Mouse (Mus musculus) lung, embryonic 14.5 days (tissue): ENCODE results near the gene Tbc1d22a. TPM values are rescaled to one million over a fixed set of nuclear protein-coding genes. Genes with fewer than 3 reads are reported as not detected.
A peak's percentile ranks its signal among the peaks of the same experiment; 100 is the strongest.

Source experiments
- ATAC-seq: fragments of 200-750 bp; cut with Nextera tagmentation; 2 replicates; pipeline ENCODE4 v1.8.0; 2017; ENCODE audit warnings: mild to moderate bottlenecking, moderate TSS enrichment, moderate library complexity; ENCODE audit not compliant: insufficient read depth
- DNase-seq: peaks from one replicate; pipeline ENCODE4 v3.0.0-alpha.2; 2015
- H3K27ac ChIP-seq: fragments of 300-500 bp; sonication (generic); 2 replicates; pipeline ENCODE4 v1.5.1; 2014; ENCODE audit warnings: low read depth, mild to moderate bottlenecking, moderate library complexity
- H3K27me3 ChIP-seq: fragments of 300-500 bp; sonication (generic); 2 replicates; pipeline ENCODE4 v1.6.1; 2014; ENCODE audit warnings: low read length, control low read depth; ENCODE audit not compliant: insufficient read depth
- H3K36me3 ChIP-seq: fragments of 300-500 bp; sonication (generic); 2 replicates; pipeline ENCODE4 v1.6.1; 2014; ENCODE audit warnings: control low read depth; ENCODE audit not compliant: insufficient read depth
- H3K4me1 ChIP-seq: fragments of 300-500 bp; sonication (generic); 2 replicates; pipeline ENCODE4 v1.6.1; 2014; ENCODE audit warnings: antibody characterized with exemption, control low read depth; ENCODE audit not compliant: insufficient read depth
- H3K4me2 ChIP-seq: fragments of 300-500 bp; sonication (generic); 2 replicates; pipeline ENCODE4 v1.6.1; 2014; ENCODE audit warnings: mild to moderate bottlenecking
- H3K4me3 ChIP-seq: fragments of 300-500 bp; sonication (generic); 2 replicates; pipeline ENCODE4 v1.5.1; 2014; ENCODE audit warnings: low read depth, low read length
- H3K9ac ChIP-seq: fragments of 300-500 bp; sonication (generic); 2 replicates; pipeline ENCODE4 v1.6.1; 2014
- H3K9me3 ChIP-seq: fragments of 300-500 bp; sonication (generic); 2 replicates; pipeline ENCODE4 v1.6.1; 2016; ENCODE audit warnings: low read depth, low read length, control low read depth
- CTCF ChIP-seq: IDR thresholded peaks from 2 replicates; pipeline ENCODE4 v1.5.1; 2016; ENCODE audit warnings: antibody characterized with exemption, low read depth
- WGBS: fragments of 180-500 bp; shearing (Covaris S2); extraction: QIAGEN DNeasy Blood & Tissue Kit; methylation state at CpG from one replicate; pipeline ENCODE4 v1.1.7; 2014; 5-methylcytosine and 5-hydroxymethylcytosine counted together
- polyA plus RNA-seq: library from polyadenylated mRNA; unstranded; fragments of >200 nt; fragmentation: Nextera tagmentation; extraction: Ambion mirVana; gene quantifications from 2 replicates; pipeline ENCODE4 v1.2.1, GENCODE M21; 2014

The Tbc1d22a gene
- polyA plus RNA-seq, 1 experiment from 2014 or later, result 10.6 TPM

- no peak overlapping the region for H3K4me2 ChIP-seq
- no peaks in the 10 kb centered on the region for H3K36me3 ChIP-seq
- TF ChIP-seq CTCF, result no peak
- no peak overlapping the region for H3K27ac ChIP-seq
- no peak overlapping the region for H3K4me3 ChIP-seq
- H3K27me3 ChIP-seq, result no peaks in the 10 kb centered on the region
- no peak overlapping the region for H3K9ac ChIP-seq
- WGBS, result 78% methylated on average over 5 of the region's 5 CpGs
- DNase-seq, result no peak
- peaks cover 2% of the 10 kb centered on the region; the same call in 1 of the 2 replicates for H3K4me1 ChIP-seq
- no peak for ATAC-seq
- H3K9me3 ChIP-seq, result no peaks in the 10 kb centered on the region
Observed at GRCm38 (mm10) chr15:86199052-86199451, 15.2 kb upstream of the Tbc1d22a start.

DNA sequence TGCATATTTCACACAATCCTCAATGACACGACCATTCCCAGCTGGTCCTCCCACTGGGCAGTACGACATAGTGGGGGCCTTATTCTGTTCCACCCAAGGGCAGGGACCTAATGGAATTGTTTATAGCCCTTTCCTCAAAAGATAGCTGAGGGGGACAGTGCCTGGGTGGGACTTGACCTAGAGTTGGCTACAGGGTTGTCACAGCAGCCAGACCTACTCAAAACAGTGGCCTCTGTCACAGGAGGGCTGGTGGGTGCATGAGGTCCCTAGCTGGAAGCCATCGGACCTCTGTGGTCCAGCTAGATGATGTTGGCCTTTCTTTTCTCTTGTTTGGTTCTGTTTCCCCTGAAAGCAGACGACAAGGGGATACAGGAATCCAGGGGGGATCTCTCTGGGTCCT is 14.8 kb upstream of the Tbc1d22a start:
- 67% methylated on average over 4 of the region's 4 CpGs for WGBS
- H3K27me3 ChIP-seq, result no peaks in the 10 kb centered on the region
- peaks cover 3% of the 10 kb centered on the region; the same call in 1 of the 2 replicates for H3K4me1 ChIP-seq
- no peaks in the 10 kb centered on the region for H3K9me3 ChIP-seq
- H3K9ac ChIP-seq, result no peak overlapping the region
- no peak overlapping the region for H3K27ac ChIP-seq
- H3K36me3 ChIP-seq, result no peaks in the 10 kb centered on the region
- H3K4me3 ChIP-seq, result no peak overlapping the region
- H3K4me2 ChIP-seq, result no peak overlapping the region
- TF ChIP-seq CTCF, result no peak
- DNase-seq (no peak), ATAC-seq (no peak)

DNA sequence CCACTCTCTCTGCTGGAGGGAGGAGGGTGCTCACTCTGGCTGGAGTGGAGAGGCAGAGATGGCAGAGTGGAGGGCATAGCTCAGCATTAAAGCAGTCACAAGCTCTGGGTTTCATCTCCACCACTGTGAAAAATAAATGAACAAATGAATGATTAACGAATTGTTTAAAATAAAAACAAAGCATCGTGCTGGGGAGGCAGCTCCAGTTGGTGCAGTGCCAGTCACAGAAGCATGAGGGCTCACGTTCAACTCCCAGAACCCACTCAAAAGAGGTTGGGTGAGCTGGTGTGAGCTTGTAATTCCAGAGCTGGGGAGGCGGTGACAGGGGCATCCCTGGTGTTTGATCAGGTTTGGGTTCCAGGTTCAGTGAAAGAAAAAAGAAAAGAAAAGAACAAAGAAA is 14.1 kb upstream of the Tbc1d22a start:
- H3K36me3 ChIP-seq, result no peaks in the 10 kb centered on the region
- TF ChIP-seq CTCF, result no peak
- H3K4me2 ChIP-seq, result no peak overlapping the region
- no peaks in the 10 kb centered on the region for H3K27me3 ChIP-seq
- H3K27ac ChIP-seq, result no peak overlapping the region
- 28% methylated on average over 4 of the region's 4 CpGs for WGBS
- H3K9ac ChIP-seq, result no peak overlapping the region
- DNase-seq (no peak), ATAC-seq (no peak)
- H3K4me3 ChIP-seq, result no peak overlapping the region
- H3K9me3 ChIP-seq, result no peaks in the 10 kb centered on the region
- peaks cover 3% of the 10 kb centered on the region; the same call in 1 of the 2 replicates for H3K4me1 ChIP-seq

GRCm38 (mm10) chr15:86201095-86201494 is 13.2 kb upstream of the Tbc1d22a start:
- Histone ChIP-seq H3K36me3 (no peaks in the 10 kb centered on the region), H3K9ac (no peak overlapping the region), H3K4me2 (no peak overlapping the region), H3K27ac (peak overlapping the region; percentile 38; the same call in 1 of the 2 replicates), H3K27me3 (no peaks in the 10 kb centered on the region), H3K4me1 (peaks cover 3% of the 10 kb centered on the region; the same call in 1 of the 2 replicates), H3K9me3 (no peaks in the 10 kb centered on the region), H3K4me3 (no peak overlapping the region)
- 32% methylated on average over 4 of the region's 4 CpGs for WGBS
- peak; percentile 60; the same call in 1 of the 2 replicates for ATAC-seq
- TF ChIP-seq CTCF, result no peak
- DNase-seq, result peak; percentile 65

GRCm38 (mm10) chr15:86201696-86202330 is 12.4 kb upstream of the Tbc1d22a start:
- Histone ChIP-seq H3K36me3 (no peaks in the 10 kb centered on the region), H3K9me3 (no peaks in the 10 kb centered on the region), H3K4me2 (no peak overlapping the region), H3K27ac (peak overlapping the region; percentile 38; the same call in 1 of the 2 replicates), H3K4me3 (no peak overlapping the region), H3K9ac (no peak overlapping the region), H3K27me3 (no peaks in the 10 kb centered on the region), H3K4me1 (peaks cover 3% of the 10 kb centered on the region; the same call in 1 of the 2 replicates)
- no peak for TF ChIP-seq CTCF
- WGBS, result 67% methylated on average over 9 of the region's 9 CpGs
- no peak for ATAC-seq
- no peak for DNase-seq

GRCm38 (mm10) chr15:86202640-86203039 is 11.6 kb upstream of the Tbc1d22a start:
- Histone ChIP-seq H3K4me2 (no peak overlapping the region), H3K36me3 (no peaks in the 10 kb centered on the region), H3K4me1 (peaks cover 3% of the 10 kb centered on the region; the same call in 1 of the 2 replicates), H3K27me3 (no peaks in the 10 kb centered on the region), H3K9ac (no peak overlapping the region), H3K4me3 (no peak overlapping the region), H3K27ac (0 out of 2 replicates have a peak overlapping the region, but pooled peaks have one; percentile 32), H3K9me3 (no peaks in the 10 kb centered on the region)
- TF ChIP-seq CTCF, result no peak
- ATAC-seq, result no peak
- DNase-seq, result peak; percentile 54
- 44% methylated on average over 6 of the region's 6 CpGs for WGBS

GRCm38 (mm10) chr15:86203292-86203793 is 10.9 kb upstream of the Tbc1d22a start:
- DNase-seq (no peak), ATAC-seq (no peak)
- peak overlapping the region; percentile 47 for H3K27ac ChIP-seq
- H3K4me1 ChIP-seq, result peaks cover 3% of the 10 kb centered on the region; the same call in 1 of the 2 replicates
- H3K36me3 ChIP-seq, result no peaks in the 10 kb centered on the region
- H3K27me3 ChIP-seq, result no peaks in the 10 kb centered on the region
- H3K9ac ChIP-seq, result no peak overlapping the region
- no peaks in the 10 kb centered on the region for H3K9me3 ChIP-seq
- TF ChIP-seq CTCF, result no peak
- no peak overlapping the region for H3K4me3 ChIP-seq
- no peak overlapping the region for H3K4me2 ChIP-seq
- 75% methylated on average over 7 of the region's 7 CpGs for WGBS
